Mouse (Mus musculus) macrophage (primary cell): ENCODE measurements around the gene Csnk1d. TPM values are rescaled to one million over a fixed set of nuclear protein-coding genes. Genes with fewer than 3 reads are reported as not detected.

ENCODE experiments used
- H3K27ac ChIP-seq: fragments of 350-480 bp; formaldehyde crosslinking; 2 replicates; pipeline ENCODE4 v1.9.0; 2021
- H3K36me3 ChIP-seq: fragments of 350-480 bp; formaldehyde crosslinking; 2 replicates; pipeline ENCODE4 v1.9.0; 2021; ENCODE audit errors: inconsistent target
- H3K4me3 ChIP-seq: fragments of 350-480 bp; formaldehyde crosslinking; 2 replicates; pipeline ENCODE4 v1.9.0; 2021; ENCODE audit errors: inconsistent target
- H3K79me2 ChIP-seq: fragments of 350-480 bp; formaldehyde crosslinking; 2 replicates; pipeline ENCODE4 v1.9.0; 2021; ENCODE audit errors: inconsistent target
- WGBS: methylation state at CpG from one replicate; pipeline ENCODE4 v1.1.7; 2026; ENCODE audit warnings: inconsistent platforms; ENCODE audit not compliant: missing documents; 5-methylcytosine and 5-hydroxymethylcytosine counted together
- polyA plus RNA-seq: library from polyadenylated mRNA; stranded (reverse); fragments of 250-400 nt; gene quantifications from 3 replicates; pipeline ENCODE4 v1.2.4, GENCODE M21; 2018; ENCODE audit warnings: inconsistent platforms

The Csnk1d gene
- polyA plus RNA-seq, 1 experiment from 2014 or later, result 122 TPM

- H3K27ac ChIP-seq, result no peak overlapping the region
- no peaks in the 10 kb centered on the region for H3K79me2 ChIP-seq
- WGBS, result 19% methylated on average over 4 of the region's 4 CpGs
These were observed 10.8 kb upstream of the Csnk1d start for GRCm38 (mm10) chr11:121001966-121002365.

GRCm38 (mm10) chr11:120994741-120995140 lies 3.6 kb upstream of the Csnk1d start:
- peaks cover 17% of the 10 kb centered on the region for H3K79me2 ChIP-seq
- WGBS, result 97% methylated on average over 6 of the region's 6 CpGs
- no peak overlapping the region for H3K27ac ChIP-seq
- no peaks in the 10 kb centered on the region for H3K36me3 ChIP-seq
- H3K4me3 ChIP-seq, result no peak overlapping the region

More at GRCm38 (mm10) chr11:121001966-121002365, 10.8 kb upstream of the Csnk1d start:
- H3K36me3 ChIP-seq, result no peaks in the 10 kb centered on the region
- no peak overlapping the region for H3K4me3 ChIP-seq

GRCm38 (mm10) chr11:120993586-120993985 lies 2.5 kb upstream of the Csnk1d start:
- H3K36me3 ChIP-seq, result no peaks in the 10 kb centered on the region
- H3K27ac ChIP-seq, result no peak overlapping the region
- 96% methylated on average over 5 of the region's 5 CpGs for WGBS
- no peak overlapping the region for H3K4me3 ChIP-seq
- H3K79me2 ChIP-seq, result peaks cover 29% of the 10 kb centered on the region

- H3K79me2 ChIP-seq, result peaks cover 34% of the 10 kb centered on the region
- no peak overlapping the region for H3K27ac ChIP-seq
- no peak overlapping the region for H3K4me3 ChIP-seq
- 100% methylated on average over 3 of the region's 3 CpGs for WGBS
- H3K36me3 ChIP-seq, result no peaks in the 10 kb centered on the region
These were observed 1.9 kb upstream of the Csnk1d start for GRCm38 (mm10) chr11:120993080-120993479.

- H3K36me3 ChIP-seq, result no peaks in the 10 kb centered on the region
- H3K4me3 ChIP-seq, result peak overlapping the region; percentile 59
- peaks cover 46% of the 10 kb centered on the region for H3K79me2 ChIP-seq
- peak overlapping the region; percentile 35; the same call in 1 of the 2 replicates for H3K27ac ChIP-seq
- WGBS, result 90% methylated on average over 3 of the region's 3 CpGs
These were observed 661 bp upstream of the Csnk1d start for GRCm38 (mm10) chr11:120991791-120992190.

- 2% methylated on average over 8 of the region's 35 CpGs for WGBS
- Histone ChIP-seq H3K4me3 (peak overlapping the region; percentile 47), H3K27ac (no peak overlapping the region), H3K36me3 (peaks cover 10% of the 10 kb centered on the region; the same call in 1 of the 2 replicates), H3K79me2 (peaks cover 62% of the 10 kb centered on the region)
These were observed 876 bp downstream of the Csnk1d start for GRCm38 (mm10) chr11:120990126-120990781.

- H3K79me2 ChIP-seq, result peaks cover 69% of the 10 kb centered on the region
- no peak overlapping the region for H3K27ac ChIP-seq
- H3K4me3 ChIP-seq, result peak overlapping the region; percentile 47
- peaks cover 10% of the 10 kb centered on the region; the same call in 1 of the 2 replicates for H3K36me3 ChIP-seq
- WGBS, result 8% methylated on average over 1 of the region's 1 CpGs
These were observed 1.6 kb downstream of the Csnk1d start for GRCm38 (mm10) chr11:120989523-120989922.

- no peak overlapping the region for H3K4me3 ChIP-seq
- peaks cover 80% of the 10 kb centered on the region for H3K79me2 ChIP-seq
- 43% methylated on average over 4 of the region's 4 CpGs for WGBS
- H3K27ac ChIP-seq, result no peak overlapping the region
- peaks cover 10% of the 10 kb centered on the region; the same call in 1 of the 2 replicates for H3K36me3 ChIP-seq
These were observed 2.7 kb downstream of the Csnk1d start for GRCm38 (mm10) chr11:120988410-120988809.

GRCm38 (mm10) chr11:120987608-120988007 lies 3.5 kb downstream of the Csnk1d start:
- WGBS, result 94% methylated on average over 3 of the region's 3 CpGs
- no peak overlapping the region for H3K27ac ChIP-seq
- no peak overlapping the region for H3K4me3 ChIP-seq
- H3K36me3 ChIP-seq, result peaks cover 10% of the 10 kb centered on the region; the same call in 1 of the 2 replicates
- peaks cover 88% of the 10 kb centered on the region for H3K79me2 ChIP-seq

- 84% methylated on average over 4 of the region's 4 CpGs for WGBS
These were observed 6.4 kb downstream of the Csnk1d start for GRCm38 (mm10) chr11:120984448-120985330.

GRCm38 (mm10) chr11:120982459-120982858 lies 8.7 kb downstream of the Csnk1d start:
- H3K36me3 ChIP-seq, result peaks cover 42% of the 10 kb centered on the region
- H3K4me3 ChIP-seq, result no peak overlapping the region
- H3K79me2 ChIP-seq, result peaks cover 100% of the 10 kb centered on the region
- peak overlapping the region; percentile 59 for H3K27ac ChIP-seq

More at GRCm38 (mm10) chr11:120984448-120985330, 6.4 kb downstream of the Csnk1d start:
- H3K4me3 ChIP-seq, result no peak overlapping the region
- peaks cover 24% of the 10 kb centered on the region; the same call in 1 of the 2 replicates for H3K36me3 ChIP-seq
- peaks cover 100% of the 10 kb centered on the region for H3K79me2 ChIP-seq
- H3K27ac ChIP-seq, result no peak overlapping the region

- Histone ChIP-seq H3K36me3 (peaks cover 47% of the 10 kb centered on the region), H3K27ac (no peak overlapping the region), H3K4me3 (no peak overlapping the region), H3K79me2 (peaks cover 100% of the 10 kb centered on the region)
- WGBS, result 91% methylated on average over 4 of the region's 4 CpGs
These were observed 9.5 kb downstream of the Csnk1d start for GRCm38 (mm10) chr11:120981661-120982060.

GRCm38 (mm10) chr11:120980427-120981035 lies 10.6 kb downstream of the Csnk1d start:
- Histone ChIP-seq H3K36me3 (peaks cover 45% of the 10 kb centered on the region), H3K4me3 (no peak overlapping the region), H3K79me2 (peaks cover 100% of the 10 kb centered on the region), H3K27ac (no peak overlapping the region)
- WGBS, result 89% methylated on average over 9 of the region's 9 CpGs

- Histone ChIP-seq H3K36me3 (peaks cover 51% of the 10 kb centered on the region), H3K79me2 (peaks cover 100% of the 10 kb centered on the region), H3K4me3 (no peak overlapping the region), H3K27ac (no peak overlapping the region)
- 96% methylated on average over 8 of the region's 8 CpGs for WGBS
These were observed 11.3 kb downstream of the Csnk1d start for GRCm38 (mm10) chr11:120979711-120980426.
